Mouse (Mus musculus) kidney, adult 2 months (tissue): ENCODE measurements around the gene Ndufs7. TPM values are rescaled to one million over a fixed set of nuclear protein-coding genes. Genes with fewer than 3 reads are reported as not detected.
A peak's percentile ranks its signal among the peaks of the same experiment; 100 is the strongest.

ENCODE experiments used
- DNase-seq: peaks from one replicate; pipeline ENCODE4 v3.0.0; 2021
- H3K27ac ChIP-seq: fragments of 200-500 bp; 2 replicates; pipeline ENCODE4 v1.5.1; 2012; ENCODE audit warnings: low read depth, low read length, control low read depth, inconsistent platforms; ENCODE audit not compliant: insufficient read depth
- H3K27me3 ChIP-seq: fragments of 200-500 bp; replicated peaks from 2 replicates; pipeline ENCODE4 v1.6.1; 2012; ENCODE audit warnings: mild to moderate bottlenecking, moderate library complexity, low read length, inconsistent platforms; ENCODE audit not compliant: control insufficient read depth, insufficient read depth
- H3K36me3 ChIP-seq: fragments of 200-500 bp; 2 replicates; pipeline ENCODE4 v1.6.1; 2012; ENCODE audit warnings: mild to moderate bottlenecking, moderate library complexity, low read length, inconsistent platforms; ENCODE audit not compliant: control insufficient read depth, insufficient read depth
- H3K4me1 ChIP-seq: fragments of 200-500 bp; 2 replicates; pipeline ENCODE4 v1.6.1; 2011; ENCODE audit warnings: low read length; ENCODE audit not compliant: control insufficient read depth, insufficient read depth
- H3K4me3 ChIP-seq: fragments of 200-500 bp; 2 replicates; pipeline ENCODE4 v1.5.1; 2011; ENCODE audit warnings: mild to moderate bottlenecking, low read depth, low read length, control low read depth; ENCODE audit not compliant: insufficient read depth
- CTCF ChIP-seq: fragments of 200-500 bp; conservative IDR thresholded peaks from 2 replicates; pipeline ENCODE4 v1.5.1; 2011; ENCODE audit warnings: low read depth, mild to moderate bottlenecking, control low read depth, low read length, moderate library complexity, mixed read lengths; ENCODE audit not compliant: insufficient read depth, insufficient read length
- POLR2A ChIP-seq: fragments of 200-500 bp; IDR thresholded peaks from one replicate; pipeline ENCODE4 v1.6.1; 2011; ENCODE audit warnings: low read depth, low read length, control low read depth
- WGBS: fragments of 180-500 bp; shearing (Covaris S2); methylation state at CpG from one replicate; pipeline ENCODE4 v1.1.7; 2018; 5-methylcytosine and 5-hydroxymethylcytosine counted together
- polyA plus RNA-seq: library from polyadenylated mRNA; depleted of rRNA; stranded (reverse); fragments of >200 nt; gene quantifications from 2 replicates; pipeline ENCODE4 v1.2.3, GENCODE M21; 2012

Gene Ndufs7
- polyA plus RNA-seq, 1 experiment, result 1,001 TPM

- DNase-seq, result peak; percentile 100
- under 1% methylated on average over 81 of the region's 81 CpGs for WGBS
- TF ChIP-seq POLR2A (no peak), CTCF (no peak)
- Histone ChIP-seq H3K4me3 (peak overlapping the region; percentile 70), H3K36me3 (no peaks in the 10 kb centered on the region), H3K27ac (peak overlapping the region; percentile 93), H3K27me3 (no peaks in the 10 kb centered on the region), H3K4me1 (peaks cover 13% of the 10 kb centered on the region; the same call in 1 of the 2 replicates)
Measured at GRCm38 (mm10) chr10:80264341-80265148, 15.6 kb downstream of the Ndufs7 start.

GRCm38 (mm10) chr10:80265149-80265486, 16.2 kb downstream of the Ndufs7 start:
- under 1% methylated on average over 18 of the region's 18 CpGs for WGBS
- Histone ChIP-seq H3K4me3 (peak overlapping the region; percentile 70), H3K27ac (peak overlapping the region; percentile 84), H3K36me3 (no peaks in the 10 kb centered on the region), H3K27me3 (no peaks in the 10 kb centered on the region), H3K4me1 (peaks cover 14% of the 10 kb centered on the region; the same call in 1 of the 2 replicates)
- no peak for DNase-seq
- TF ChIP-seq CTCF, result no peak
- TF ChIP-seq POLR2A, result no peak

- no peak for TF ChIP-seq POLR2A
- no peak for TF ChIP-seq CTCF
- Histone ChIP-seq H3K36me3 (0 out of 2 replicates have a peak, but pooled peaks cover 1% of the 10 kb centered on the region), H3K27me3 (no peaks in the 10 kb centered on the region), H3K4me1 (peaks cover 21% of the 10 kb centered on the region), H3K27ac (no peak overlapping the region), H3K4me3 (no peak overlapping the region)
- DNase-seq, result no peak
- 81% methylated on average over 2 of the region's 2 CpGs for WGBS
Measured at GRCm38 (mm10) chr10:80270099-80270498, 21.2 kb downstream of the Ndufs7 start.

- H3K27ac ChIP-seq, result peak overlapping the region; percentile 25; the same call in 1 of the 2 replicates
- peaks cover 21% of the 10 kb centered on the region for H3K4me1 ChIP-seq
- 0 out of 2 replicates have a peak, but pooled peaks cover 1% of the 10 kb centered on the region for H3K36me3 ChIP-seq
- H3K27me3 ChIP-seq, result no peaks in the 10 kb centered on the region
- H3K4me3 ChIP-seq, result no peak overlapping the region
- peak; percentile 82 for DNase-seq
- no peak for TF ChIP-seq POLR2A
- TF ChIP-seq CTCF, result no peak
- WGBS, result 33% methylated on average over 6 of the region's 6 CpGs
Measured at GRCm38 (mm10) chr10:80270734-80271181, 21.8 kb downstream of the Ndufs7 start.

DNA sequence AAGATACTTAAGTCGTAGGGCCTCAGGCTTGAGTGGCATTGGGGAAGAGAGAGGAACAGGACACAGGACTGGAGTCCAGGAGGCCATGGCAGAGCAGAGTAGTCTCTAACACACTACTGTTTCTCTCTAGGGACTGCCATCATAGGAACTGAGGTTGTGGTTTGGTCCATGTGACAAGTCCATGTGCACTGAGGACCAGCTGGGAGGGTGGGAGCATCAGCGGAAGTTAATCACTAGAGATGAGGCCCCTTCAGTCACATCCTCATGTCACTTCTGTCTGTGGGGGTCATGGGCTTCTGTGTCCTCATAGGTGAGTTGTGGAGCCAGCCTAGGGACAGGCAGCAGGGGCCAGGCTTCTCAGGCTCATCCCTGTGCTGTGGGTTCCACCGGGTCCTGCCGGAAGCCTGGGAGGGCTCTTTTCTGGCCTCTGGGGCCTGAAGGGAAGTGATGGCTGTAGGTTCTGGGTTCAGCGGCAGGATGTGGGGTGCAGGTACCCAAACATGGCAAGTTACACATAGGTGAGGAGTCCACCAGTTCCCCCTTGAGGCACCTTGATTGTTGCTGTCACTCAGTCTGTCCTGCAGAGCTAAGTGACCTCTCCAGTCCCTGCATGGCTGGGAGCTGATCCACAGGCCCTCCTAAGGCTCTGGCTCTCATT, 22.4 kb downstream of the Ndufs7 start:
- WGBS, result 54% methylated on average over 5 of the region's 5 CpGs
- no peak for TF ChIP-seq CTCF
- no peak for TF ChIP-seq POLR2A
- H3K4me3 ChIP-seq, result no peak overlapping the region
- peaks cover 21% of the 10 kb centered on the region for H3K4me1 ChIP-seq
- no peaks in the 10 kb centered on the region for H3K27me3 ChIP-seq
- peak overlapping the region; percentile 11; the same call in 1 of the 2 replicates for H3K27ac ChIP-seq
- DNase-seq, result no peak
- H3K36me3 ChIP-seq, result 0 out of 2 replicates have a peak, but pooled peaks cover 1% of the 10 kb centered on the region

DNA sequence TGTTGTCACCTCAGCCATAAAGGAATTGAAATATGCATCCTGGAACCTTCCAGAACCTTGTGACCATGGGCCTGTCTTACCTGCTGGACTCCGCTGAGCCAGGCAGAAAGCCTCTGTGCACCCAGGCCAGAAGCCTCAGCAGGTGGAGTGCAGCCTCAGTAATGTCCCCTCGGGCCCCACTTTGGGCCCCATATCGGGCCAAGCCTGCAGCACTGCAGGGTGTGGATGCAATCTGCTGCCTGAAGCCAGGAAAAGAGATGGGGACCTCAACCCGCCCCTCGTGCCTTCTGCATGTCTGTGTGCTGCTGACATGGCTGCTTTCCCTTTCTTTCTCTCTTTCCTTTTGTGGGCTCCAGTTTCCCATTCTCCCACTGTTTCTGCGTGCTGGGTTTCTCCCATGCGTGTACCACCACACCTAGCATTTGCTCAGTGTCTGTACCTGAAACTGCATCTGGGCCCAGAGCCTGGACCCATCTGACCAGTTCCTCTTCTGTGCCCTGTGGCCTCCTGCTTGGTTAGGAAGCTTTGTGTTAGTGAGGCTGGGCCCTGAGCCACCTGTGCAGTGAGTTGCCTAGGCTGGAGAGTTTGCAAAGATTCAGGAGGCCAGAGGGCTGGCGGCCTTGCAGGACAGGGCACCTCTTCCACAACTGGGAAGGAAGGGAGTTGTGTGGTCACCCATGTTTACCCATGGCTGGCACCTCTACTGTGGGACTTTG, 23.1 kb downstream of the Ndufs7 start:
- no peak for TF ChIP-seq POLR2A
- TF ChIP-seq CTCF, result no peak
- Histone ChIP-seq H3K27ac (no peak overlapping the region), H3K4me1 (peaks cover 21% of the 10 kb centered on the region), H3K27me3 (no peaks in the 10 kb centered on the region), H3K36me3 (0 out of 2 replicates have a peak, but pooled peaks cover 1% of the 10 kb centered on the region), H3K4me3 (no peak overlapping the region)
- no peak for DNase-seq
- WGBS, result 76% methylated on average over 8 of the region's 8 CpGs
